Mouse (Mus musculus) stomach, postnatal 0 days (tissue): ENCODE measurements around the gene Zfyve16.

Experiments
- CTCF ChIP-seq: IDR thresholded peaks from 2 replicates; pipeline ENCODE4 v1.5.1; 2016; ENCODE audit warnings: antibody characterized with exemption, low read depth, mild to moderate bottlenecking, moderate library complexity
- EP300 ChIP-seq: optimal IDR thresholded peaks from 2 replicates; pipeline ENCODE3; 2016; ENCODE audit warnings: antibody characterized with exemption

GRCm38 (mm10) chr13:92504871-92505270 lies 25.8 kb downstream of the Zfyve16 start:
- TF ChIP-seq EP300 (no peak), CTCF (no peak)
